Mouse (Mus musculus): ENCODE data around the gene Ece1. TPM values are rescaled to one million over a fixed set of nuclear protein-coding genes. Genes with fewer than 3 reads are reported as not detected.

The Ece1 gene
- polyA plus RNA-seq, 1 experiment from 2014 or later, result 69.0 TPM

DNA sequence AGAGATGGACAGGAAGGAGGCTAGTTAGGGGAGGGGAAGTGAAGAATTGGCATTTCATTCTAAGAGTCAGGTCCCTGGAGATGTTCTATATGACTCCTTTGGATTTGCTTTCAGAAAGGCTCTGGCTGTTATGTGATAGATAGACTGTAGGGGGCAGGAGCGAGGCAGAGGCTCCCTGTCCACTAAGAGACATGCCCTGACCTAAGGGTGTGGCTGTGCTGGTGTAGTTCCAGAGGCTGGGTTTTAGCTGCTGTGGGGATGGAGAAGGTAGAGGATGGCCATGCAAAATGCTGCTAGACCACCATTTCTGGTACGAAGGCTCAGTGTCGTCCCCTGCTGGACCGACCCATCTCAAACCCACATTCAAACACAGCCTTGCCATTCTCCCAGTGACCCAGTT is 8.9 kb downstream of the Ece1 start:
- no peak overlapping the region for H3K9ac ChIP-seq (ENCODE audit: low read depth, low read length)
- H3K4me1 ChIP-seq (ENCODE audit: control insufficient read depth, insufficient read depth, low read length), result peaks cover 37% of the 10 kb centered on the region
- H3K9me3 ChIP-seq (ENCODE audit: control insufficient read depth, low read length), result no peaks in the 10 kb centered on the region
- no peak overlapping the region for H3K27ac ChIP-seq (ENCODE audit: low read depth, low read length)
- H3K4me2 ChIP-seq (replicated peaks; ENCODE audit: low read depth, low read length), result no peak overlapping the region
- H3K36me3 ChIP-seq (ENCODE audit: control insufficient read depth, insufficient read depth, low read length), result no peaks in the 10 kb centered on the region
- no peak overlapping the region for H3K4me3 ChIP-seq (ENCODE audit: low read length)
- 81% methylated on average over 4 of the region's 4 CpGs for WGBS
- H3K27me3 ChIP-seq (ENCODE audit: control insufficient read depth, insufficient read depth, low read length), result no peaks in the 10 kb centered on the region
- no peak for ATAC-seq (ENCODE audit: low FRiP score, low TSS enrichment)

- no peaks in the 10 kb centered on the region for H3K36me3 ChIP-seq (ENCODE audit: control insufficient read depth, insufficient read depth, low read length)
- no peak overlapping the region for H3K9ac ChIP-seq (ENCODE audit: low read depth, low read length)
- H3K27ac ChIP-seq (ENCODE audit: low read depth, low read length), result no peak overlapping the region
- 92% methylated on average over 8 of the region's 8 CpGs for WGBS
- no peak overlapping the region for H3K4me2 ChIP-seq (replicated peaks; ENCODE audit: low read depth, low read length)
- ATAC-seq (ENCODE audit: low FRiP score, low TSS enrichment), result no peak
- no peaks in the 10 kb centered on the region for H3K9me3 ChIP-seq (ENCODE audit: control insufficient read depth, low read length)
- H3K4me1 ChIP-seq (ENCODE audit: control insufficient read depth, insufficient read depth, low read length), result peaks cover 32% of the 10 kb centered on the region
- H3K27me3 ChIP-seq (ENCODE audit: control insufficient read depth, insufficient read depth, low read length), result no peaks in the 10 kb centered on the region
- H3K4me3 ChIP-seq (ENCODE audit: low read length), result no peak overlapping the region
Observed at GRCm38 (mm10) chr4:137871431-137871830, 9.4 kb downstream of the Ece1 start.

DNA sequence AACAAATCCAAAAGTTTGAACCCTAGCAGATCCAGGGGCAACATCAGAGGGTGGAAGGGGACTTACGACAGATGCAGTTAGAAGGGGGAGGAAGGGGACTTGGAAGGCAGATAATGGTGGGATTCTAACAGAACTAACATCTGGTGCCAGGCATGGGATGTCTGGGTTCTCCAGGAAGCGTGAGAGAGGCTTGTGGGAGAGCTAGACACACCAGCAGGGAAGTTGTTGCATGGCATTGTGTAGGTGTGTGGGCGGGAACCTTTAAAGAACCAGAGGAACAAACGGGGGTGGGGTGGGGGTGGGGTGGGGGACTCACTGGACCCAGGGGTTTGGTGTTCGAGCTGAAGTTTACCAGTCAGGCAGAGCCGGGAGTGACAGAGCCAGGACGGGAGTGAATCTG is 12.3 kb downstream of the Ece1 start:
- H3K27me3 ChIP-seq (ENCODE audit: control insufficient read depth, insufficient read depth, low read length), result no peaks in the 10 kb centered on the region
- H3K4me2 ChIP-seq (replicated peaks; ENCODE audit: low read depth, low read length), result no peak overlapping the region
- H3K9ac ChIP-seq (ENCODE audit: low read depth, low read length), result no peak overlapping the region
- no peak overlapping the region for H3K27ac ChIP-seq (ENCODE audit: low read depth, low read length)
- H3K9me3 ChIP-seq (ENCODE audit: control insufficient read depth, low read length), result no peaks in the 10 kb centered on the region
- no peaks in the 10 kb centered on the region for H3K36me3 ChIP-seq (ENCODE audit: control insufficient read depth, insufficient read depth, low read length)
- ATAC-seq (ENCODE audit: low FRiP score, low TSS enrichment), result no peak
- peaks cover 26% of the 10 kb centered on the region; the same call in 1 of the 2 replicates for H3K4me1 ChIP-seq (ENCODE audit: control insufficient read depth, insufficient read depth, low read length)
- 18% methylated on average over 7 of the region's 7 CpGs for WGBS
- H3K4me3 ChIP-seq (ENCODE audit: low read length), result no peak overlapping the region

DNA sequence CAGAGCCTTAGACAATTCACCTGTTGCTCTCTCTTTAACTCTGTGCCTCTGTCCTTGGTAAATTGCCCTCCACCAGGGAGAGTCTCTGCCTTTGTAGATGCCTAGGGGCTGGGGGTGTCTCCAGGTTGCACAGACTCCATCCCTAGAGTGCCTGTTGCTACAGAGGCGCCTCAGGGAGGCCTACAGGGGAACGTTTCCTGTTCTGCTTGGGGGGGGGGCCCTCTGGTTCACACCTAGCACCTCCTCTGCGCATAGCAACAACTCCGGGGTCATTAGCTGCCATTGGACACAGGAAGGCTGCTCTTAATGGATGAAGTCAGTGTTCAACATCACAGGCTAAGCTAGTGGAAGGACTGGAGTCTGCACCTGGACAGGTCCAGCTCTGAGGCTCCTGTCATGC is 12.8 kb downstream of the Ece1 start:
- H3K9me3 ChIP-seq (ENCODE audit: control insufficient read depth, low read length), result no peaks in the 10 kb centered on the region
- H3K4me1 ChIP-seq (ENCODE audit: control insufficient read depth, insufficient read depth, low read length), result peaks cover 25% of the 10 kb centered on the region; the same call in 1 of the 2 replicates
- H3K4me3 ChIP-seq (ENCODE audit: low read length), result no peak overlapping the region
- no peak for ATAC-seq (ENCODE audit: low FRiP score, low TSS enrichment)
- no peaks in the 10 kb centered on the region for H3K27me3 ChIP-seq (ENCODE audit: control insufficient read depth, insufficient read depth, low read length)
- H3K9ac ChIP-seq (ENCODE audit: low read depth, low read length), result no peak overlapping the region
- H3K4me2 ChIP-seq (replicated peaks; ENCODE audit: low read depth, low read length), result no peak overlapping the region
- H3K36me3 ChIP-seq (ENCODE audit: control insufficient read depth, insufficient read depth, low read length), result no peaks in the 10 kb centered on the region
- 19% methylated on average over 4 of the region's 4 CpGs for WGBS
- H3K27ac ChIP-seq (ENCODE audit: low read depth, low read length), result no peak overlapping the region

DNA sequence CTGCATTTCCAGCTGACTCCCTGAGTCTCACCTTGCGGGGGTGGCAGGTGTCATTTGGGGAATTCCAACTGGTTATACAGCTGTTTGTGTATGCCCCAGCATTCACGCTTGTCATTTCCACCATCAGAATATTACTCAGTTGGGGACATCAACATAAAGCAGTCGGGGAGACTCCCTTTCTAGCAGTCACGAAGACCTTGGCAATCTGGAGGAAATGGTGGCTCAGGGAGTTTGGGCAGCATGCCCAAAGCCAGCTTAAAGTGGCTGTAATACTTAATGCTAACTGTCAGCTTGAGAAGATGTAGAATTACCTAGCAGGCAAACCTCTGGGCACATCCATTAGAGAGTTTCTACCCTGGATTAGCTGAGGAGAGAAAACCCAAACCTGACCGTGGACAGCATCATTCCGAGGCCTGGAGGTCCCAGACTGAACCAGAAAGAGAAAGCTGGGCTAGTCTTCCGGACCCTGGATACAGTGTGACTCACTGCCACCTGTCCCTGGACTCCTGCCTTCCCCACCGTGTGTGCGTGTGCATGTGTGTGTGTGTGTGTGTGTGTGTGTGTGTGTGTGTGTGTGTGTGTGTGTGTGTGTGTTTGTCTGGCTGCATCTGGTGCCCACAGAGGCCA is 13.5 kb downstream of the Ece1 start:
- no peaks in the 10 kb centered on the region for H3K9me3 ChIP-seq (ENCODE audit: control insufficient read depth, low read length)
- no peak overlapping the region for H3K4me2 ChIP-seq (replicated peaks; ENCODE audit: low read depth, low read length)
- H3K4me3 ChIP-seq (ENCODE audit: low read length), result no peak overlapping the region
- no peak overlapping the region for H3K9ac ChIP-seq (ENCODE audit: low read depth, low read length)
- peaks cover 25% of the 10 kb centered on the region; the same call in 1 of the 2 replicates for H3K4me1 ChIP-seq (ENCODE audit: control insufficient read depth, insufficient read depth, low read length)
- no peak overlapping the region for H3K27ac ChIP-seq (ENCODE audit: low read depth, low read length)
- no peak for ATAC-seq (ENCODE audit: low FRiP score, low TSS enrichment)
- WGBS, result 85% methylated on average over 9 of the region's 9 CpGs
- no peaks in the 10 kb centered on the region for H3K27me3 ChIP-seq (ENCODE audit: control insufficient read depth, insufficient read depth, low read length)
- H3K36me3 ChIP-seq (ENCODE audit: control insufficient read depth, insufficient read depth, low read length), result no peaks in the 10 kb centered on the region

- no peak for ATAC-seq (ENCODE audit: low FRiP score, low TSS enrichment)
- Histone ChIP-seq H3K9me3 (ENCODE audit: control insufficient read depth, low read length) (no peaks in the 10 kb centered on the region), H3K4me3 (ENCODE audit: low read length) (no peak overlapping the region), H3K27ac (ENCODE audit: low read depth, low read length) (no peak overlapping the region), H3K4me1 (ENCODE audit: control insufficient read depth, insufficient read depth, low read length) (peaks cover 25% of the 10 kb centered on the region; the same call in 1 of the 2 replicates), H3K9ac (ENCODE audit: low read depth, low read length) (no peak overlapping the region), H3K4me2 (replicated peaks; ENCODE audit: low read depth, low read length) (no peak overlapping the region), H3K36me3 (ENCODE audit: control insufficient read depth, insufficient read depth, low read length) (no peaks in the 10 kb centered on the region), H3K27me3 (ENCODE audit: control insufficient read depth, insufficient read depth, low read length) (no peaks in the 10 kb centered on the region)
- 37% methylated on average over 6 of the region's 6 CpGs for WGBS
Observed at GRCm38 (mm10) chr4:137876834-137877233, 14.8 kb downstream of the Ece1 start.

GRCm38 (mm10) chr4:137877432-137877881 is 15.4 kb downstream of the Ece1 start:
- Histone ChIP-seq H3K4me1 (ENCODE audit: control insufficient read depth, insufficient read depth, low read length) (peaks cover 25% of the 10 kb centered on the region; the same call in 1 of the 2 replicates), H3K4me2 (replicated peaks; ENCODE audit: low read depth, low read length) (no peak overlapping the region), H3K9me3 (ENCODE audit: control insufficient read depth, low read length) (no peaks in the 10 kb centered on the region), H3K27me3 (ENCODE audit: control insufficient read depth, insufficient read depth, low read length) (no peaks in the 10 kb centered on the region), H3K4me3 (ENCODE audit: low read length) (no peak overlapping the region), H3K36me3 (ENCODE audit: control insufficient read depth, insufficient read depth, low read length) (no peaks in the 10 kb centered on the region), H3K27ac (ENCODE audit: low read depth, low read length) (no peak overlapping the region), H3K9ac (ENCODE audit: low read depth, low read length) (no peak overlapping the region)
- no peak for ATAC-seq (ENCODE audit: low FRiP score, low TSS enrichment)
- WGBS, result 23% methylated on average over 3 of the region's 4 CpGs

DNA sequence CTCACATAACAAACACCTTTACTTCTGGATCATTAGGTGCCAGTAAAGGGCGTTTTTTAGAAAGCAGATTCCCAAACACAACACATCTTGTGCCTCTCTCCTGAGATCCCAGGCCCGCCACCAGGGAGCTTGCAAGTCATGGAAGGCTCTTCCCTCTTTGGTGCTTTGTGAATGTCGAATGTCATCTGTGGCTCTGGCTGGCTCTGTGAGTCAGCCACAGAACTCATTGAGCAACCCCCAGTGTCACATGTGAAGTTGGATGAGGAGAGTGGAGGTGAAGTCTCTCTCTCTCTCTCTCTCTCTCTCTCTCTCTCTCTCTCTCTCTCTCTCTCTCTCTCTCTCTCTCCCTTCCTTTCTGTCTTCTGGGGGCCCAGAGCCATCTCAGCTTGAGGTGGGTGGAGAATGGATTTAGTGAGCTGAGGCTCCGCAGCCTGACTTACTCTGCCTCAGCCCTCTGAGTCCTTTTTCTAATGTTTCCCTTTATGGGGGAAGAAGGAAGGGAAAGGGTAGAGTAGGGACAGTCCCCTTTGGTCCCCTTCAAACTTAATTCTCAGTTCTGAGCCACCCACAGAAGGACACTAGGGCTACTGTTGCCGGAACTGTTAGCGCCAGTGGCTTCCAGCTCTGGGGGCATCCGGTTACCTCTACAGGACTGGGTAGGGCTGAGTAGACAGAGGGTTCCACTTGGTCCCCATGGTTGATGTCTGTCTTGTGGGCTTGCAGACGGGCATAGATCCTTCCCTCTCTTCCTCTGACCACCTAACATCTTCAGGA is 17.5 kb downstream of the Ece1 start:
- Histone ChIP-seq H3K27ac (ENCODE audit: low read depth, low read length) (no peak overlapping the region), H3K4me3 (ENCODE audit: low read length) (no peak overlapping the region), H3K36me3 (ENCODE audit: control insufficient read depth, insufficient read depth, low read length) (no peaks in the 10 kb centered on the region), H3K9me3 (ENCODE audit: control insufficient read depth, low read length) (no peaks in the 10 kb centered on the region), H3K27me3 (ENCODE audit: control insufficient read depth, insufficient read depth, low read length) (no peaks in the 10 kb centered on the region), H3K4me2 (replicated peaks; ENCODE audit: low read depth, low read length) (no peak overlapping the region), H3K9ac (ENCODE audit: low read depth, low read length) (no peak overlapping the region), H3K4me1 (ENCODE audit: control insufficient read depth, insufficient read depth, low read length) (peaks cover 32% of the 10 kb centered on the region)
- 74% methylated on average over 8 of the region's 8 CpGs for WGBS
- no peak for ATAC-seq (ENCODE audit: low FRiP score, low TSS enrichment)

- 91% methylated on average over 8 of the region's 8 CpGs for WGBS
- H3K4me3 ChIP-seq (ENCODE audit: low read length), result no peak overlapping the region
- no peak overlapping the region for H3K4me2 ChIP-seq (replicated peaks; ENCODE audit: low read depth, low read length)
- ATAC-seq (ENCODE audit: low FRiP score, low TSS enrichment), result no peak
- H3K36me3 ChIP-seq (ENCODE audit: control insufficient read depth, insufficient read depth, low read length), result no peaks in the 10 kb centered on the region
- H3K4me1 ChIP-seq (ENCODE audit: control insufficient read depth, insufficient read depth, low read length), result peaks cover 27% of the 10 kb centered on the region
- H3K27ac ChIP-seq (ENCODE audit: low read depth, low read length), result no peak overlapping the region
- H3K9me3 ChIP-seq (ENCODE audit: control insufficient read depth, low read length), result no peaks in the 10 kb centered on the region
- H3K27me3 ChIP-seq (ENCODE audit: control insufficient read depth, insufficient read depth, low read length), result no peaks in the 10 kb centered on the region
- H3K9ac ChIP-seq (ENCODE audit: low read depth, low read length), result no peak overlapping the region
Observed at GRCm38 (mm10) chr4:137881445-137881844, 19.4 kb downstream of the Ece1 start.

Measured in kidney, embryonic 14.5 days (tissue).